Mouse (Mus musculus) right cerebral cortex, adult 2 months (tissue): ENCODE measurements around the gene Gcnt1.

ENCODE experiments used
- DNase-seq, 2 experiments: peaks; one replicate each; pipeline ENCODE4 v3.0.0; 2021 to 2022; ENCODE audit warnings: low spot score in 2 of 2

Gcnt1 gene

DNA sequence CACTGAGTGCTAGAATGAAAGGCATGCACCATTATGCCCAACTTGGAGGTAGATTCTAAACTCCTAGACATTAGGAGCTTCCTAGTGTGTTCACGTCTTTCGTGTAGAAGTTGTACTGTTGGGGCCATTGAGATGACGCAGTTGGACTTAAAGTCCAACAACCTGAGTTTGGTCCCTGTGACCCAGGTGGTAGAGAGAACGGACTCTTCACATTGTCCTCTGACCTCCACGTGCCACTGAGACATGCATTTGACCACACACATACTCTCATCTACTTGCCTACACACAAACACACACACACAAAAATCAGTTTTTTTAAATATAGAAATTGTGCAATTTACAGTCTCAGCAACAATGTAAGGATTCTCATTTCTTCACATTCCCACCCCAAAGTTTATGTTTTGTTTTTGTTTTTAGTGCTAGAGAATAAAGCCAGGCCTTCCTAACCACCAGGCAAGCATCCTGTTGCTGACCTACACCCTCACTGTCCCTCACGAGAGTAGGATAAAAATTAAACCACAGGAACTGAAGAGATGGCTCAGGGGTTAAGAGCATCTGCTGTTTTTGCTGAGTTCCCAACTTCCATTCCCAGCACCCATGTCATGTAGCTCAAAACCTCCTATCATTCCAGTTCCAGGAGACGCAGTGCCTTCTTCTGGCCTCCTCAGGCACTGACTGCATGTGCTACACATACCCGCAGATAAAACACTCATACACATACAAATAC, 6.1 kb downstream of the Gcnt1 start:
- no peak for DNase-seq

DNA sequence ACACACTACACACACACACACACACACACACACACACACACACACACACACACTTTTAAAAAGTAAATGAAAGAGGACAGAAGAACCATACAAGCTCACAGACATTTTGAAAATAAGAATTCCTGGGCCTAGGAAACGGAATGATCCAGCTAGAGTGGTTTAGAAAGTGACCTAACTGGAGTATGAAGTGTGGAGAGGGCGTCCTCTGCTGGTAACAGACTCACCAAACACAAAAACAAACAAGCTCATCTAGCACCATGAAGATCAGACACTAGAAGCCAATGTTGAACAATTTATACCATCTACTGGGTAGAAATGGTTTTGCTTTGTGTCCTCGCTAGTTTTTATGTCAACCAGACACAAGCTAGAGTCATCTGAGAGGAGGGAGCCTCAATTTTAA, 7.9 kb downstream of the Gcnt1 start:
- peak in 1 of 2 experiments; percentile 32 for DNase-seq

- DNase-seq: no peak
These were observed 11.5 kb downstream of the Gcnt1 start for GRCm38 (mm10) chr19:17361181-17361580.

DNA sequence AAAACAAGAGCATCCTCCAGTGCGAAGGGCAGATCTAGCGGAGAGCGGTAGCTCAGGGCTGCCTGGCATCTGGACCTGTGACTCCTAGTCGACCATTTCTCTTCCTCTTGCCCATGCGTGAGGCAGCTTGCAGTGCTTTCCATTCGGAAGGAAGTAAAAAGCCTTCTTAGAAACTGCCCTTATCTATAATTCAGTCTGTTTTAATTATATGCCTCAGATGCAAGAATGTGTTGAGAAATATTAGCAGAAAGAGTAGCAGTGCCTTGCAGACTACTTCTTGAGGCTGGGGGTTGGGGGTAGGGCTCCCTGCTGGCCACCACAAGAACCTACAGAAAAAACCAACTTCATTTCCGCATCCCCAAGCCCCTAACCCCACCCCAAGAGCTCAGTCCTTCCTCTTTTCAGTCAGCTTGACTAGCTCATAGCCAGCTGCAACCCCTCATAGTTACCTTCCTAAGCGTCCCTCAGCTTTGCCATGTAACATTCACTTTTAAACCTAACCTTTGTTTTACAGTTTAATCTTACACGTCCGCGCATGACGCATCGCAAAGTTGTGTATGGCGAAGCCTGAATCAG, 13.2 kb downstream of the Gcnt1 start:
- no peak for DNase-seq

DNA sequence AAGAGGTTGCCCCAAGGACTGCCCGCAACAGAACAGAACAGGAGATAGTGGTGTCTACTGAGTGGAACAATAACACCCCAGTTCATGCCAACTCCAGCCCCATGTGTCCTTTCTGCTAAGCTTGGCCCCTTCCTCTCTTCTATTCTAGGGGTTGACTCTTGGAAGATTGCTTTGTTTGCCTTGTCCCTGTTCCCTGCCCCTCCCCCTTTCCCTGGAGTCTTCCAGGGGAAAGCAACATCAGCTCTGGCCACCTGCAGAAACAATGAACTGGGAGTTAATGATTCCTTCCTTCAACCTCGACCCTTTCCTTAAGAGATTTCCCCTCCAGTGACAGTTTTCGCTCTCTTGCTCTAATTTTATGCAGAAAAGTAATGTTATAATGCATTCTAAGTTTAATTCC, 15.3 kb downstream of the Gcnt1 start:
- DNase-seq: no peak

GRCm38 (mm10) chr19:17356932-17357331, 15.7 kb downstream of the Gcnt1 start:
- no peak for DNase-seq

DNA sequence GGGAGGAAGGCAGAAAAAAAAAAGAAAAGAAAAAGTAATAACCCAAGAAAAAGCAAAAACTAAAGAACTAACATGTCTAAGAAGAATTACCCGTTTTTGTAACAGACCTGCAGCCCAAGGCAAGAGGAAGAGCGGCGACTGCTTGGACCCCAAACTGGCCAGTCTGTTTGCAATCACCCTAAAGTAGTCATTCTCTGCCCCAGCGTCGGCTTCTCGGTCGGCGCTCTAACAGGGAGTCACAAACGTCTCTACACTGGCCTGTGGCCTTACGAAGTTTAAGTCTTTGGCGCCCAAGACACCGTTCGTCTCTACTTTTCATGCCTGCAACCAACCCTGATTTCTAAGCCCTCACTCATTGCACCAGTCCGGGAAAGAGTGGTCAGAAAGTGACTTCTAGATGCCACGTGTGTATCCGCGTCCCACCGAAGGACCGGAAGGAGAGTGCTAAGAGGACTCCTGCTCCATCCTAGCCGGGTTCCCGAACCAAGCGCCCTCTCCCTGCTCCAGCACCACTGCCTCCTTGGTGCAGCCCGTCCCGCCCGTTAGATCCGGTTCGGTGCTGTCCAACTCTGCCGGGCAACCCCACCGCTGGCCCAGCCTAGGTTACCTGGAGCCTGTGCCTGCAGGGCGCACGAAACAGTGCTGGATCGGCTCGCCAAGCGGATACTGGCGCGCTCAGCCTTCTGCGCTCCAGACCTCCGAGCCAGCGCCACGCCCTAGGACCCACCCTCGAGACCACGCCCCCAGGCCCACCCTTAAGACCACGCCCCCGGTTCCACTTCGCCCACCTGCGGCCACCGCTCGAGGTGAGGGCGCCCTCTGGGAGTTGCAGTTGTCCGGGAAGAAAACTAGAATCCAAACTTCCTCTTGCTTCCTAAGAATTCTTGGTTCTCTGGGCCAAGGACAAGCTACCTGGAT, 16.4 kb downstream of the Gcnt1 start:
- DNase-seq: no peak

GRCm38 (mm10) chr19:17355361-17355760, 17.3 kb downstream of the Gcnt1 start:
- no peak for DNase-seq

GRCm38 (mm10) chr19:17354797-17355196, 17.8 kb downstream of the Gcnt1 start:
- no peak for DNase-seq

DNA sequence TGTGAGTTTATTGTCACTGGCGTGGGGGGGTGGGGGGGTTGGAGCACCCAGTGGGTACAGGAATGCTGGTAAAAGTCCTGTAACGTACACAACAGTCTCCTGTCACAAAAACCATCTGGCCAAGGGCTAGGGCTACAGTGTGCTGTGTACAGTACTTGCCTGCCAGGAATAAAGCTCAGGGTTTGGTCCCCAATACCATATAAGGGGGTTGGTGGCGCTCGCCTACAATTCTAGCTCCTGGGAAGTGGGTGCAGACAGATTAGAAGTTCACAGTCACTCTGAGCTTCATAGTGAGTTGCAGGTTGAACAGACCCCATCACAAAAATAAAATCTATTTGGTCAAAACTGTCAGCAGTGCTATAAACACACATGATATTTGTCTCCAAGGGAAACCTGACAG, 18.3 kb downstream of the Gcnt1 start:
- DNase-seq: no peak

- DNase-seq: no peak
These were observed 18.9 kb downstream of the Gcnt1 start for GRCm38 (mm10) chr19:17353727-17354126.

DNA sequence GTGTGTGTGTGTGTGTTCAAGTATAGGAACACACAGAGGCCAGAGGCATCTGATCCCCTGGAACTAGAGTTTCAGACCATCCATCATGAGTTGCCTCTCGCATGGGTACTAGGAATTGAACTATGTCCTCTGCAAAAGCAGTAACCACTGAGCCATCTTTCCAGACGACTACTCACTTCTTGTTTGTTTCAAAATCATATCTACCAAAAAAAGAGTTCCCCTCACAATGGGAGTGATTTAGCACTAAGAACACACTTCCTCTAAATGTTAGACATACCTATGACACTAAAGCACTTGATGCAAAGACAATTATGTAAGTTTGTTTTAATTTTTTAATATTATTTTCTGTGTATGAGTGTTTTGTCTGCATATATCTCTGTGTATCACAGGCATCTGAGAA, 24.8 kb downstream of the Gcnt1 start:
- no peak for DNase-seq

- no peak for DNase-seq
These were observed 25.7 kb downstream of the Gcnt1 start for GRCm38 (mm10) chr19:17346716-17347474.

- DNase-seq: no peak
These were observed 27.8 kb downstream of the Gcnt1 start for GRCm38 (mm10) chr19:17344881-17345280.

- no peak for DNase-seq
These were observed 33.1 kb downstream of the Gcnt1 start for GRCm38 (mm10) chr19:17339563-17339962.

DNA sequence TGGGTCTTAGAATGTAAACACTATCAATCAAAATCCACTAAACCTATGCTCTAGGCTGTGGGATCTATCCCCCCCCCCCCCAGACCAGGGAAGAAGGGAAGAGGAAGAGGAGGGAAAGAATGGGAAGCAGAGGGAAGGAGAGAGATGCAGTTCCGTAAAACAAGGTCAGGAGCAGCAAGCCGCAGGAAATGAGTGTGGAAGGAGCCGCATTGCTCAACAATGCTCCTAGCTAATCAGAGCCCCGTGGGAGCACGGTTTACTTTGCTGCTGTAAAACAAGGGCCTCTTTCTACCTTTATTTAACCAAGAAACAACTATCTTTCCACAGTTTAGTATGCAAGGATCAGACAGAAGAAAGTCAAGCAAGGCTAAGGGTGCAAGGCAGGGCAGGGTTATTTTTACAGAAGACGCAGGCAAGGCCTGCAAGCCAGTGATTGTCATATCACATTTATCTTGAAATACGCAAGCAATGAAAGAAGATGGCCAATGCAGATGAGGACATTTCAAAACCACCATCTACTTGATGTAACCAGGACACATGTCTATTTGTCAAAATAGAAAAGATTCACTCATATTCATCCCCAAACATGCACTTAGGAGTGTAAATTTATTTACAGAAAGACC, 35.5 kb downstream of the Gcnt1 start:
- no peak for DNase-seq

DNA sequence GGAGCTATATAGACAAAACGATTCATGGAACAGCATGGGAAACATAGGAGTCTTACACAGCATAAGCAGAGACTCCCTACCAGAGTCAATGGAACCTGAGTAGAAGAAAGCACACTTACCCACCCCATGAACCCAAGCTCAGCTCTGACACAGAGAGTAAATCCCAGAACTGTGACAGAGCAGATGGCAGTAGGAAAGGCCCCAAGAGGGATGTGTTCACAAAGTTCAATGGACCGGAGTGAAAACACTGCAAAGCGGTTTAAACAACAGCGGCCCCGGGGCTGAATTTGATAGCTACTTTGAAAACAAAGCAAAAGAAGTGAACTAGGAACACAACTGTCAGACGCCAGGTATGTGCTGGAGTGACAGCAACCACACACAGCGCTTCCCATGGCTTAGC, 36.0 kb downstream of the Gcnt1 start:
- no peak for DNase-seq

GRCm38 (mm10) chr19:17334644-17335333, 37.9 kb downstream of the Gcnt1 start:
- no peak for DNase-seq

- no peak for DNase-seq
These were observed 39.6 kb downstream of the Gcnt1 start for GRCm38 (mm10) chr19:17333043-17333442.

DNA sequence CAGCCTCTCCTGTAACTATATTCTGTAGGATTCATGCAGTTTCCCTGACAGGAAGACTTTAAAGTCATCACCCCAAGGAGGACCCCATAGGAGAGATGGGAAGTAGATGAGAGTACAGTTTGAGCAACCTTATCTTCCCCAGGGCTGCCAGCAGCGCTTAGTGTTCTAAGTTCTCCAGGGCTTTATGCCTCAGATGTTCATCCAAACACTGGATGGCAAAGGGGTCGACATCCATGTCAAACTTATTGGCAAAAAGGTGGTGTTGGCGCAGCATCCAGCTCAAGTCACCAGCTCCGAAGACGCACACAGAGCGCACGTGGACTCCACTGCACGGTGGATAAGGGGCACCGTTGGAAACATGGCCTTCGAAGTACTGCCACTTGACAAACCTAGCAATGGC, 43.7 kb downstream of the Gcnt1 start:
- DNase-seq: no peak

DNA sequence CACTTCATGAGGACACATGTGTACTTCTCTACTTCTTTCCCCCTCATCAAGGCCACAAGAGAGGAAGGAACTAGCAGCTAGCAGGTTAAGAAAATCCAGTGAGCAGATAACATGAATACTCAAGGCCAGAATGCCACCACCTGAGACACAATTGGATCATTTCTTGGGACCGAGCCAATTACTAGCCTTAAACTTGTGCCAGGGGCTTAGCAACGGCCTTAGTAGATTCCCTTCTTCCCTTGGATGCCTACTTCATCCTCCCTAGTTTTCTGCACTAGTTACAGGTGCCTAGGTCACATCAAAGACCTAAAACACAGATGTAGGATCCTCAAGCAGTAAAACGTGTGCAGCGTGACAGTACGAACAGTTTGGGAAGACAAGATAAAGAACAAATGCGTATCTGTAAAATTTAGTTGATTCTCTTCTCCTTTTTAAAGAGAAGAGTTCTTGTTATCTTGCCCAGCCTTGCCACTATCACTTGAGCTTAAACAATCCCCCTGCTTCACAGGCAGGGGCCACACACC, 44.7 kb downstream of the Gcnt1 start:
- no peak for DNase-seq
